Mouse (Mus musculus) sigmoid colon, adult 10 weeks (tissue): ENCODE data around the gene Zdhhc18. TPM values are rescaled to one million over a fixed set of nuclear protein-coding genes. Genes with fewer than 3 reads are reported as not detected.

ENCODE experiments used
- polyA plus RNA-seq: library from polyadenylated mRNA; stranded (reverse); fragments of 350-450 nt; fragmentation: Illumina TruSeq; extraction: RNeasy Lipid Tissue Mini Kit (QIAGEN cat#74804); gene quantifications from one replicate; pipeline ENCODE4 v1.2.3, GENCODE M21; 2014; ENCODE audit warnings: low read depth, low replicate concordance

Gene Zdhhc18
- 4.6 TPM for polyA plus RNA-seq

DNA sequence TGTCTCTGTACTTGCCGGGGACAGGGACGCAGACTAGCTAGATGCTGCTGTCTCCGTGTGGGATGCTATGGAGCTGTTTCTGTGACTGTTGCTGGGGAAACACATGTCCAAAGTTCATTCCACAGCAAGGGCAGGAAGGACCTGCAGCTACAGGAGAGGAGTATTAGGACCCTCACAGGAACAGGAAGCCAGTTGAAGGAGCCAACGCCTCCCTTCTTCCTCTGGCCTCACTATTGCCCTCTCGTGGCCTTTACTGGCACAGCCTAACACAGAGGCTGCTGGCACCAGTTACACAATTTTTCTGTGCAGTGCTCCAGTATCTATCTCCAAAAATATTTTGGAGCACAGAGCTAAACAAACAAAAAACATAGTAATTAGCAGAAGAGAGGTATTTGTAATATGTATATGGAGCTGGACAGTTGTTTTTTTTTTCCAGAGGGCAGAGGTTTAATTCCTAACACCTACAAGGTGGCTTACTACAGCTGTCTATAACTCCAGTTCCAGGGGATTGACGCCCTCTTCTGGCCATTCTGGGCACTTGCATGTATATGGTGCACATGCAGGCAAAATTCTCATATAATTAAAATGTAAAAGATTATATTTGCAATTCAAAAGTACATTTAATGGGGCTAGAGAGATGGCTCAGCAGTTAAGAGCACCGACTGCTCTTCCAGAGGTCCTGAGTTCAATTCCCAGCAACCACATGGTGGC lies at the start of gene Zdhhc18:
Zdhhc18 (minus strand) TSS at position 166 of the 711 bp plus-strand sequence.

DNA sequence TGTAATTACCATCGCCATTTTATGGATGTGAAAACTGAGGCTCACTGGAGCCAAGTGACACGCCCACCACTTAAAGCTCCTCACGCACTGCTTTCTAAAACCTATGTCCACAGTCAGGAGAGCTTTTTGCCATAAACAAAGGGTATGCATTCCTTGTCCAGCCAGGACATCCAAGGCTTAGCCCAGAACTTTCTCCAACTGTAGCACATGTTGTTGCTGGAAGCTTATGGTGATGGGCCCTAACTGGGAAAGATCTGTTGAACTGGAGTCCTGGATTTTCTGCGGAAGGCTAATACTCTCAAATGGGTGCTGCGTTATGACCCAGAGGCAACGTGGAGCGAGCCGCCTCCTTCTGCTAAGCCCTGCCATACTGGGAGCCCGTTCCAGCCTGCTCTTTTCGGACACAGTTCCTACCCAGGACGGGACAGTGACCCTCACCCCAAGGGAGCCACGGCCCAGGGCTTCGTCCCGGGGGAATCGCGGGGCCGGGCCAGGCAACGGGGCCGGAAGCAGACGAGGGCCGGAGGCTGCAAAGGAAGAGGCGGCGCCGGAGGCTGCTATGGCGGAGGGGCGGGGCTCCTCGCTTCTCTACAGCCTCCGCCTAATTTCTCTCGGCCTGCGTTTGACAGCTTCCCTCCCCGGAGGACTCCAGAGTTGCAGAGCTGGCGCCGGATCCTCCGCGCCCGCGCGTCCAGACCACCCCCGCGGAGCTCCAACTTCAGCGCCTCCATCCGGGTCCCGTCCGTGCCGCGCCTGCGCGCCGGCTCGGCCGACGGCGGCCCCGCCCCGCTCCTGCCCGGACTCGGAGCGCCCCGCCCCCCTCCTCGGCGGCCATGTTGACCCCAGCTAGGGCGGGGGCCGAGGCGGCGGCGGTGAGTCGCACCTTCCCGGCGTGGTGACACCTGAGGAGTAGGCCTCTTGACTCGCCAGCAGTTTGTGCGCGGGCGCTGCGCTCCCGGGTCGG lies 22.2 kb upstream of the Zdhhc18 start, which contains the start of gene Pigv:
Pigv (minus strand) TSS at position 767 of the 964 bp plus-strand sequence.

GRCm38 (mm10) chr4:133601721-133602218 lies 48.2 kb downstream of the Zdhhc18 start, which contains the start of gene Sfn:
Gene Sfn, minus strand, starts transcription at chr4:133602168.

DNA sequence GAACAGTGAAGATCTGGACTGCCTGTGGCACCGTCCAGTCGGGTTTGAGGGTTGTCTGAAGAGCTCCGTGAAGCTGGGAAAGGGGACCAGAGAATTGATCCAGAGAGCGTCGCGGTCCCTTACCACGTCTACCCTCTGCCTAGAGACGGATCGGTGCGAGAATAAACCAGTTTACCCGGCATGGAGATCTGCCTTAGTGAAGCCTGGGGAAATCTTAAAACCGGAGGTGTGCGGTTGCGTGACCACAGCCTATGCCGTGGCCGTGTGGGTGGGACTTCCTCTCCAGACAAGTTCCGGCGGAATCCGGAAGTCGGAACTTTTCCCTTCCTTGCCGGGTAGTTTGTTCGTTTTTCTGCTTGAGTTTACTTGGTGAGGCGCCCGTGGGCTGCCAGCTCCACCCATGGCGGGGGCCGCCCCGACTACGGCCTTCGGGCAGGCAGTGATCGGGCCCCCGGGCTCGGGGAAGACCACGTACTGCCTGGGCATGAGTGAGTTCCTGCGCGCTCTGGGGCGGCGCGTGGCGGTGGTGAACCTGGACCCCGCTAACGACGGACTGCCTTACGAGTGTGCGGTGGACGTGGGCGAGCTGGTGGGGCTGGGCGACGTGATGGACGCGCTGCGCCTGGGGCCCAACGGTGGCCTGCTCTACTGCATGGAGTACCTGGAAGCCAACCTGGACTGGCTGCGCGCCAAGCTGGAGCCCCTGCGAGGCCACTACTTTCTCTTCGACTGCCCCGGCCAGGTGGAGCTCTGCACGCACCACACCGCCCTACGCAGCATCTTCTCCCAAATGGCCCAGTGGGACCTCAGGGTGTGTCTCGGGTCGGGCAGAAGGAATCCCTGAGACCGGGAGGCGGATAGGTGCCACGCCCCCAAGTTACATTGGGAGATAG lies 65.6 kb downstream of the Zdhhc18 start, which contains the start of gene Gpn2:
Gpn2 (plus strand) TSS at position 304 of the 893 bp plus-strand sequence.

DNA sequence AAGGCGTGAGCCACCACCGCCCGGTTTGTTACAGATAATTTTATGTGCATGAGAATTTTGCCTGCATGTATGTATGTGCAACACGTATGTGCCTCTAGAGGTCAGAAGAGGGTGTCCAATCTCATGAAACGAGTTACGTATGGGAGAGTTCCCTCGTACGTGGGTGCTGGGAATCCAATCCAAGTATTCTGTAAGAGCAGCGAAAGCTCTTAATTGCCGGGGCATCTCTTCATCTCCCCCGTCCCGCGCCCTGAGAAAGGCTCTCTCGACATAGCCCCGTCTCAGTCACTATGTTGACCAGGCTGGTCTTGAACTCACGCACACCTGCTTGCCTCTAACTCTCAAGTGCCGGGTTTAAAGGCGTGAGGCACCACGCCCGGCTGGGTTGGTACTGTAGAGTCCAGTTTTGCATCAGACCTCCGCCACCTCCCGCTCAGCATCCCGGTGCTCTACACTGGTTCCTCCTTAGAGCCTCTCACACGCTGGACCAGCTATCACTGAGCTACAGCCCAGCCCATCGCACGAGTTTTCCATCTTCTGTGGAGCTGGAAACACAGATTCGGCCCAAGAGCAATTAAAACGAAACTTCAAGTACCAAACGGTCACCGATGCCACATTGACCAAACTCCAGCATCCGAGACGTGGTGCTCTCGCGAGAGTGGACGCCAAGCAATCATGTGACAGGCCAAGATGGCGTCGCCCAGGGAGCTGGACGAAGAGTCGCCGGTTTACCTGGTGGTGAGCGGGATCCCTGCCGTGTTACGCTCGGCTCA lies 75.7 kb downstream of the Zdhhc18 start, which contains the start of gene Gpatch3:
Gpatch3 (plus strand) TSS at position 676 of the 773 bp plus-strand sequence.

Other genes starting within 250 kb of the Zdhhc18 start
- 0.32 TPM for gene Tent5b, start 170.0 kb downstream of the Zdhhc18 start, polyA plus RNA-seq
- 1.8 TPM for gene Trnp1, start 151.6 kb downstream of the Zdhhc18 start, polyA plus RNA-seq
- 1.5 TPM for gene Kdf1, start 131.2 kb downstream of the Zdhhc18 start, polyA plus RNA-seq
- gene Nudc, start 104.2 kb downstream of the Zdhhc18 start, polyA plus RNA-seq, result 11.4 TPM
- not detected for gene Nr0b2, start 96.8 kb downstream of the Zdhhc18 start, polyA plus RNA-seq
- gene Gpatch3, start 75.4 kb downstream of the Zdhhc18 start, polyA plus RNA-seq, result not detected
- gene Gpn2, start 65.8 kb downstream of the Zdhhc18 start, polyA plus RNA-seq, result 0.44 TPM
- 1.1 TPM for gene Sfn, start 48.0 kb downstream of the Zdhhc18 start, polyA plus RNA-seq
- 4.5 TPM for gene Pigv, start 22.5 kb upstream of the Zdhhc18 start, polyA plus RNA-seq
- 21.0 TPM for gene Arid1a, start 106.6 kb upstream of the Zdhhc18 start, polyA plus RNA-seq
- gene Rps6ka1, start 237.6 kb upstream of the Zdhhc18 start, polyA plus RNA-seq, result 12.6 TPM